Mouse (Mus musculus) telencephalon, adult 2 months (tissue): ENCODE measurements around the gene Tmem95.
A peak's percentile ranks its signal among the peaks of the same experiment; 100 is the strongest.

Source experiments
- DNase-seq: peaks from one replicate; pipeline ENCODE4 v3.0.0-alpha.2; 2011; ENCODE audit warnings: low read depth, low spot score

Gene Tmem95

GRCm38 (mm10) chr11:69848021-69848420 is 29.8 kb downstream of the Tmem95 start:
- DNase-seq = no peak

- DNase-seq = no peak
Observed at GRCm38 (mm10) chr11:69846738-69847688, 30.8 kb downstream of the Tmem95 start.

- peak; percentile 60 for DNase-seq
Observed at GRCm38 (mm10) chr11:69846198-69846680, 31.6 kb downstream of the Tmem95 start, which contains the start of gene Plscr3. Gene Plscr3, plus strand, starts transcription at chr11:69846376.

- no peak for DNase-seq
Observed at GRCm38 (mm10) chr11:69838714-69839104, 39.1 kb downstream of the Tmem95 start.

- DNase-seq = peak; percentile 99
Observed at GRCm38 (mm10) chr11:69837952-69838713, 39.7 kb downstream of the Tmem95 start, which contains the start of gene Tmem256. Gene Tmem256, plus strand, starts transcription at chr11:69838514.

- DNase-seq = no peak
Observed at GRCm38 (mm10) chr11:69837604-69837951, 40.2 kb downstream of the Tmem95 start, which contains the start of gene Nlgn2. Gene Nlgn2, minus strand, starts transcription at chr11:69837784.

- no peak for DNase-seq
Observed at GRCm38 (mm10) chr11:69836703-69837576, 40.9 kb downstream of the Tmem95 start.

- DNase-seq = no peak
Observed at GRCm38 (mm10) chr11:69835966-69836335, 41.9 kb downstream of the Tmem95 start.

- no peak for DNase-seq
Observed at GRCm38 (mm10) chr11:69835326-69835965, 42.4 kb downstream of the Tmem95 start.

GRCm38 (mm10) chr11:69834001-69834549 is 43.7 kb downstream of the Tmem95 start:
- no peak for DNase-seq

- DNase-seq = no peak
Observed at GRCm38 (mm10) chr11:69833554-69833953, 44.3 kb downstream of the Tmem95 start.

- no peak for DNase-seq
Observed at GRCm38 (mm10) chr11:69828832-69829231, 49.0 kb downstream of the Tmem95 start.
